Mouse (Mus musculus): ENCODE results near the gene Dsel.

GRCm38 (mm10) chr1:111883336-111883735, 18.6 kb upstream of the Dsel start:
- TF ChIP-seq CTCF (IDR thresholded peaks at IDR 0.05; ENCODE audit: borderline replicate concordance, extremely low read depth, insufficient read depth, insufficient read length) (no peak), POLR2A (IDR thresholded peaks at IDR 0.05; ENCODE audit: borderline replicate concordance, extremely low read depth, insufficient read depth, insufficient read length, poor library complexity, severe bottlenecking) (no peak)

Data from brain, embryonic 14.5 days (tissue).